ENCODE assay signal across 9 mouse cellular contexts in genomic region chr12:16531956-16532859, GRCm38 (mm10).
DNase-seq lines count a peak whose midpoint lies in the region; ATAC-seq lines count a peak whose summit lies in the region.
"Had no signal": no experiment of that assay in that cellular context is flagged by ENCODE, and none has a peak within 500 bp of the region (broad histone marks: within the 10 kb centered on the region; RNA-seq: fewer than 3 reads in every experiment).

No protein-coding gene starts in this region.

- peaks cover 2% of the 10 kb centered on the region; the same call in 1 of the 2 replicates for H3K36me3 ChIP-seq in midbrain, embryonic 16.5 days (ENCODE audit: control insufficient read depth, insufficient read depth, low read length)

- DNase-seq in kidney, postnatal 14 days, result peak; percentile 17
- no peak for DNase-seq in kidney, adult 11 months
- DNase-seq in heart, adult 8-10 months (ENCODE audit: low spot score), result peak; percentile 66
- DNase-seq in layer of hippocampus, postnatal 14 days (ENCODE audit: low spot score in 2 of 2), result peak; percentile 25 to 57
- peak; percentile 69 for DNase-seq in thymus, postnatal 25 days
- DNase-seq in right cerebral cortex, adult 2 months (ENCODE audit: low spot score in 2 of 2), result no peak

- WGBS in midbrain, embryonic 16.5 days, result 63% methylated on average over 15 of the region's 15 CpGs

- peaks cover 8% of the 10 kb centered on the region; the same call in 1 of the 2 replicates for H3K4me1 ChIP-seq in midbrain, embryonic 16.5 days (ENCODE audit: control insufficient read depth, insufficient read depth, low read length)

- no peaks in the 10 kb centered on the region for H3K27me3 ChIP-seq in midbrain, embryonic 16.5 days (ENCODE audit: control insufficient read depth, insufficient read depth, low read depth, low read length)

- H3K9me3 ChIP-seq in midbrain, embryonic 16.5 days (replicated peaks; ENCODE audit: control insufficient read depth, low read length, poor library complexity, severe bottlenecking), result no peaks in the 10 kb centered on the region

- ATAC-seq in activated CD4-positive, CD25-positive, alpha-beta regulatory T cell, adult 4 months, result peak; percentile 88
- peak; percentile 63 for ATAC-seq in midbrain, embryonic 16.5 days

- H3K4me2 ChIP-seq in midbrain, embryonic 16.5 days (ENCODE audit: low read length), result peak overlapping the region; percentile 18; the same call in 1 of the 2 replicates

- H3K4me3 ChIP-seq in midbrain, embryonic 16.5 days (ENCODE audit: low read depth, low read length), result no peak overlapping the region

- peak overlapping the region; percentile 54; the same call in 1 of the 2 replicates for H3K9ac ChIP-seq in midbrain, embryonic 16.5 days (ENCODE audit: low read depth, low read length)
- H3K9ac ChIP-seq: liver, embryonic 14.5 days had no signal

- peak overlapping the region; percentile 67; the same call in 1 of the 2 replicates for H3K27ac ChIP-seq in midbrain, embryonic 16.5 days (ENCODE audit: low read length)
- H3K27ac ChIP-seq: liver, embryonic 14.5 days had no signal

Comparison
In these comparisons a context has a peak if more than half of its experiments do, and no peak if none do; other contexts are left out.
1. DNase-seq: peak in kidney, postnatal 14 days (single experiment), heart, adult 8-10 months (single experiment), layer of hippocampus, postnatal 14 days (2 of 2) and thymus, postnatal 25 days (single experiment); none in kidney, adult 11 months (single experiment) and right cerebral cortex, adult 2 months (0 of 2).